Comparison of ENCODE assay signal across 24 mouse cellular contexts in genomic region chr3:92248494-92248893, GRCm38 (mm10). TPM values are rescaled to one million over a fixed set of nuclear protein-coding genes. Genes with fewer than 3 reads are reported as not detected.
DNase-seq lines count a peak whose midpoint lies in the region; ATAC-seq and TF ChIP-seq lines count a peak whose summit lies in the region.
"Not testable (repeated sequence)": the region's sequence is repeated elsewhere in the genome, so short reads cannot be mapped to it uniquely, and the experiment has no call there.
"Had no signal": no experiment of that assay in that cellular context is flagged by ENCODE, and none has a peak within 500 bp of the region (broad histone marks: within the 10 kb centered on the region; RNA-seq: fewer than 3 reads in every experiment).

No protein-coding gene starts in this region.

- not testable (repeated sequence) for H3K4me1 ChIP-seq in forebrain, embryonic 15.5 days; forebrain, postnatal 0 days (ENCODE audit: insufficient read depth); hindbrain, embryonic 12.5 days; hindbrain, postnatal 0 days (ENCODE audit: insufficient read depth, low read length); lung, postnatal 0 days (ENCODE audit: insufficient read depth, low read depth, low read length); midbrain, postnatal 0 days (ENCODE audit: insufficient read depth, low read length)

- H3K27me3 ChIP-seq in forebrain, embryonic 15.5 days; forebrain, postnatal 0 days (ENCODE audit: insufficient read depth, low read length); hindbrain, embryonic 12.5 days; hindbrain, postnatal 0 days (ENCODE audit: insufficient read depth, low read length); lung, postnatal 0 days (replicated peaks; ENCODE audit: insufficient read depth, low read length); midbrain, postnatal 0 days (ENCODE audit: insufficient read depth, low read length): not testable (repeated sequence)

- H3K27ac ChIP-seq in forebrain, embryonic 15.5 days (replicated peaks); forebrain, postnatal 0 days (ENCODE audit: low read depth, low read length); hindbrain, embryonic 12.5 days; hindbrain, postnatal 0 days; lung, postnatal 0 days (ENCODE audit: low read length); midbrain, postnatal 0 days (ENCODE audit: low read depth, low read length): not testable (repeated sequence)

- not testable (repeated sequence) for H3K9ac ChIP-seq in forebrain, embryonic 15.5 days (replicated peaks); forebrain, postnatal 0 days; hindbrain, embryonic 12.5 days; hindbrain, postnatal 0 days (replicated peaks; ENCODE audit: low read length); lung, postnatal 0 days (replicated peaks; ENCODE audit: low read depth); midbrain, postnatal 0 days (replicated peaks; ENCODE audit: low read length, poor library complexity, severe bottlenecking)

- H3K4me2 ChIP-seq in forebrain, embryonic 15.5 days (replicated peaks); forebrain, postnatal 0 days (ENCODE audit: low read depth); hindbrain, embryonic 12.5 days (replicated peaks); hindbrain, postnatal 0 days (ENCODE audit: low read depth, low read length); lung, postnatal 0 days (replicated peaks; ENCODE audit: low read depth, low read length); midbrain, postnatal 0 days (ENCODE audit: low read depth, low read length, poor library complexity, severe bottlenecking): not testable (repeated sequence)

- H3K36me3 ChIP-seq in forebrain, embryonic 15.5 days; forebrain, postnatal 0 days (ENCODE audit: insufficient read depth); hindbrain, embryonic 12.5 days; hindbrain, postnatal 0 days (ENCODE audit: insufficient read depth, low read length); lung, postnatal 0 days (ENCODE audit: insufficient read depth, low read length); midbrain, postnatal 0 days (ENCODE audit: insufficient read depth, low read length): not testable (repeated sequence)

- TF ChIP-seq EP300 in lung, postnatal 0 days (IDR thresholded peaks at IDR 0.05): not testable (repeated sequence)

- H3K9me3 ChIP-seq in forebrain, embryonic 15.5 days; forebrain, postnatal 0 days (ENCODE audit: low read length); hindbrain, embryonic 12.5 days (replicated peaks); hindbrain, postnatal 0 days (ENCODE audit: low read length); lung, postnatal 0 days (ENCODE audit: low read length); midbrain, postnatal 0 days (ENCODE audit: low read length): not testable (repeated sequence)

- ATAC-seq in erythroblast, adult 5-6 weeks (replicated peaks; ENCODE audit: low FRiP score, poor library complexity, severe bottlenecking): 0 out of 2 replicates have a peak, but pooled peaks have one; percentile 37
- ATAC-seq in forebrain, embryonic 15.5 days (replicated peaks): peak; percentile 23; the same call in 1 of the 2 replicates
- peak; percentile 46; the same call in 1 of the 2 replicates for ATAC-seq in forebrain, postnatal 0 days
- 0 out of 2 replicates have a peak, but pooled peaks have one; percentile 27 for ATAC-seq in hindbrain, embryonic 12.5 days (ENCODE audit: low FRiP score)
- ATAC-seq in hindbrain, postnatal 0 days: 0 out of 2 replicates have a peak, but pooled peaks have one; percentile 31
- ATAC-seq in lung, postnatal 0 days: peak; percentile 75
- ATAC-seq in midbrain, postnatal 0 days (ENCODE audit: low FRiP score): 0 out of 2 replicates have a peak, but pooled peaks have one; percentile 29

- TF ChIP-seq CTCF in forebrain, postnatal 0 days (IDR thresholded peaks at IDR 0.05; ENCODE audit: low read depth); hindbrain, postnatal 0 days (IDR thresholded peaks at IDR 0.05; ENCODE audit: low read depth); lung, postnatal 0 days (IDR thresholded peaks at IDR 0.05); midbrain, postnatal 0 days (IDR thresholded peaks at IDR 0.05): not testable (repeated sequence)

- not testable (repeated sequence) for H3K4me3 ChIP-seq in forebrain, embryonic 15.5 days; forebrain, postnatal 0 days (ENCODE audit: low read depth, low read length); hindbrain, embryonic 12.5 days; hindbrain, postnatal 0 days (ENCODE audit: low read length); lung, postnatal 0 days (ENCODE audit: low read depth, low read length); midbrain, postnatal 0 days (ENCODE audit: low read depth, low read length)

- not testable (repeated sequence) for DNase-seq in forebrain, postnatal 0 days; hindbrain, postnatal 0 days (ENCODE audit: low spot score); lung, postnatal 0 days (ENCODE audit: low spot score); midbrain, postnatal 0 days (ENCODE audit: low spot score)

RNA-seq across cellular contexts. Expression of gene Sprr2a2, which starts 32.8 kb away (rescaled TPM):
- 0.58 TPM in 1 of 2 replicates, not detected in the other for total RNA-seq in erythroblast, adult 5-6 weeks (2015; ENCODE audit: low replicate concordance)
- total RNA-seq in erythroblast, adult 5-6 weeks (2017; ENCODE audit: low replicate concordance): 0.56 and 0.85 TPM in 2 replicates
- not detected in 2 replicates for polyA plus RNA-seq in forebrain, embryonic 15.5 days (2015; fragmentation: Nextera tagmentation; extraction: Ambion mirVana)
- not detected in 2 replicates for total RNA-seq in forebrain, postnatal 0 days (2014; rRNA removed)
- not detected in 2 replicates for polyA plus RNA-seq in forebrain, postnatal 0 days (2015; fragmentation: Nextera tagmentation; extraction: Ambion mirVana)
- 0.34 and 0.80 TPM in 2 replicates for polyA plus RNA-seq in hindbrain, embryonic 12.5 days (2016; fragmentation: Nextera tagmentation; extraction: Ambion mirVana)
- not detected in 2 replicates for total RNA-seq in hindbrain, postnatal 0 days (2014; rRNA removed)
- polyA plus RNA-seq in hindbrain, postnatal 0 days (2015; fragmentation: Nextera tagmentation; extraction: Ambion mirVana): not detected in 2 replicates
- 0.41 TPM in 1 of 2 replicates, not detected in the other for polyA plus RNA-seq in lung, postnatal 0 days (2015; fragmentation: Nextera tagmentation; extraction: Ambion mirVana)
- 0.55 TPM in 1 of 2 replicates, not detected in the other for total RNA-seq in midbrain, postnatal 0 days (2014; rRNA removed)
- not detected in 2 replicates for polyA plus RNA-seq in midbrain, postnatal 0 days (2015; fragmentation: Nextera tagmentation; extraction: Ambion mirVana)
- total RNA-seq: adrenal gland, adult 18-20 months; adrenal gland, adult 8-10 months; adrenal gland, postnatal 14 days; adrenal gland, postnatal 36 days; CH12.LX had no signal
- polyA plus RNA-seq: activated CD4-positive, CD25-positive, alpha-beta regulatory T cell, adult 4 months; CD4-positive, CD25-positive, alpha-beta regulatory T cell, adult 4 months; embryonic facial prominence, embryonic 10.5 days; embryonic facial prominence, embryonic 12.5 days; forebrain, embryonic 10.5 days; forebrain, embryonic 12.5 days; G1E had no signal

RNA-seq across cellular contexts. Expression of gene Sprr2a1, which starts 32.9 kb away (rescaled TPM):
- not detected in 2 replicates for total RNA-seq in erythroblast, adult 5-6 weeks (2015; ENCODE audit: low replicate concordance)
- total RNA-seq in erythroblast, adult 5-6 weeks (2017; ENCODE audit: low replicate concordance): not detected in 2 replicates
- polyA plus RNA-seq in forebrain, embryonic 15.5 days (2015; fragmentation: Nextera tagmentation; extraction: Ambion mirVana): not detected in 2 replicates
- not detected in 2 replicates for total RNA-seq in forebrain, postnatal 0 days (2014; rRNA removed)
- polyA plus RNA-seq in forebrain, postnatal 0 days (2015; fragmentation: Nextera tagmentation; extraction: Ambion mirVana): not detected in 2 replicates
- not detected in 2 replicates for polyA plus RNA-seq in hindbrain, embryonic 12.5 days (2016; fragmentation: Nextera tagmentation; extraction: Ambion mirVana)
- not detected in 2 replicates for total RNA-seq in hindbrain, postnatal 0 days (2014; rRNA removed)
- not detected in 2 replicates for polyA plus RNA-seq in hindbrain, postnatal 0 days (2015; fragmentation: Nextera tagmentation; extraction: Ambion mirVana)
- 0.05 and 0.06 TPM in 2 replicates for polyA plus RNA-seq in lung, postnatal 0 days (2015; fragmentation: Nextera tagmentation; extraction: Ambion mirVana)
- total RNA-seq in midbrain, postnatal 0 days (2014; rRNA removed): not detected in 2 replicates
- not detected in 2 replicates for polyA plus RNA-seq in midbrain, postnatal 0 days (2015; fragmentation: Nextera tagmentation; extraction: Ambion mirVana)
- total RNA-seq: adrenal gland, adult 18-20 months; adrenal gland, adult 8-10 months; adrenal gland, postnatal 14 days; adrenal gland, postnatal 36 days; CH12.LX; G1E had no signal
- polyA plus RNA-seq: activated CD4-positive, CD25-positive, alpha-beta regulatory T cell, adult 4 months; CD4-positive, CD25-positive, alpha-beta regulatory T cell, adult 4 months; cerebellum, adult 2 months; cortical plate, adult 2 months; embryonic facial prominence, embryonic 10.5 days; embryonic facial prominence, embryonic 12.5 days; embryonic facial prominence, embryonic 14.5 days; erythroblast, embryonic 14.5 days; forebrain, embryonic 10.5 days; forebrain, embryonic 12.5 days; G1E; Patski had no signal

RNA-seq across cellular contexts. Expression of gene Sprr2a3, which starts 36.7 kb away (rescaled TPM):
- total RNA-seq in erythroblast, adult 5-6 weeks (2015; ENCODE audit: low replicate concordance): not detected in 2 replicates
- total RNA-seq in erythroblast, adult 5-6 weeks (2017; ENCODE audit: low replicate concordance): not detected in 2 replicates
- polyA plus RNA-seq in forebrain, embryonic 15.5 days (2015; fragmentation: Nextera tagmentation; extraction: Ambion mirVana): not detected in 2 replicates
- total RNA-seq in forebrain, postnatal 0 days (2014; rRNA removed): not detected in 2 replicates
- polyA plus RNA-seq in forebrain, postnatal 0 days (2015; fragmentation: Nextera tagmentation; extraction: Ambion mirVana): not detected in 2 replicates
- not detected in 2 replicates for polyA plus RNA-seq in hindbrain, embryonic 12.5 days (2016; fragmentation: Nextera tagmentation; extraction: Ambion mirVana)
- total RNA-seq in hindbrain, postnatal 0 days (2014; rRNA removed): not detected in 2 replicates
- polyA plus RNA-seq in hindbrain, postnatal 0 days (2015; fragmentation: Nextera tagmentation; extraction: Ambion mirVana): not detected in 2 replicates
- polyA plus RNA-seq in lung, postnatal 0 days (2015; fragmentation: Nextera tagmentation; extraction: Ambion mirVana): not detected in 2 replicates
- not detected in 2 replicates for total RNA-seq in midbrain, postnatal 0 days (2014; rRNA removed)
- not detected in 2 replicates for polyA plus RNA-seq in midbrain, postnatal 0 days (2015; fragmentation: Nextera tagmentation; extraction: Ambion mirVana)
- total RNA-seq: adrenal gland, adult 18-20 months; adrenal gland, adult 8-10 months; adrenal gland, postnatal 14 days; adrenal gland, postnatal 36 days; CH12.LX had no signal
- polyA plus RNA-seq: activated CD4-positive, CD25-positive, alpha-beta regulatory T cell, adult 4 months; CD4-positive, CD25-positive, alpha-beta regulatory T cell, adult 4 months; cerebellum, adult 2 months; cortical plate, adult 2 months; embryonic facial prominence, embryonic 10.5 days; embryonic facial prominence, embryonic 12.5 days; embryonic facial prominence, embryonic 14.5 days; erythroblast, embryonic 14.5 days; forebrain, embryonic 10.5 days; forebrain, embryonic 12.5 days; G1E; Patski had no signal

Comparison
In these comparisons a context has a peak if more than half of its experiments do, and no peak if none do; other contexts are left out.
1. ATAC-seq: peak in every context shown above with its lines; median percentile 75 in lung, postnatal 0 days; 46 in forebrain, postnatal 0 days; 37 in erythroblast, adult 5-6 weeks; 31 in hindbrain, postnatal 0 days; 29 in midbrain, postnatal 0 days; 27 in hindbrain, embryonic 12.5 days; 23 in forebrain, embryonic 15.5 days.